Mouse (Mus musculus) effector memory CD4-positive, alpha-beta T cell, adult 5 months (primary cell): ENCODE measurements around the gene Stat2. TPM values are rescaled to one million over a fixed set of nuclear protein-coding genes. Genes with fewer than 3 reads are reported as not detected.

Source experiments
- polyA plus RNA-seq: library from polyadenylated mRNA; unstranded; fragments of 100-300 nt; shearing (Covaris generic); gene quantifications from one replicate; pipeline ENCODE4 v1.2.1, GENCODE M21; 2017

Gene Stat2
- polyA plus RNA-seq: 34.0 TPM

DNA sequence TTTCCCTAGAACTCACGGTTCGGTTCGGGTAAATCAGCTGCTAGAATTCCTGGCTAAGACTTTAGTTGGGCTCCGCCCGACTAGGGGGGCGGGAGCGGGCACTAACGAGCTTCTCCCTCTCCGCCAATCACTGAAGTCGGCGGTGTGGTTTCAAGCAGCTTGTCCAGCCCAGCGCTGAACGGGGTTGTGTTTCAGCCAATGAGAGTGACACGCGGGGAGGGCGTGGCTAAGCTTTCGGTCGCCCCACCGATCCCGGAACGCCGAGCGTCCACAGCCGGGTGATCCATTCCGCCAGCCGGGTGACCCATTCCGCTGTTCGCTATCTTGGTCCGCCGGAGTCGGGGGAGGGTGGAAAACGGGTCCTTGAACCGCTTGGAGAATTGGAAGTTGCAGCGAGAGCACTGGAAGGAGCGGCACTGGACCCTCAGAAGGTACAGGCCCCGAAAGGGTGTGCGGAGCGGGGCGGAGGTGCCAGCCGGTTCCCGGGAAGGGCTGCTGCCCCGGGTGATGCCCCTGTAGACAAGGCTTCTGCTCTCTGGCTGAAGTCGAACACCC, at the start of gene Stat2:
Gene Stat2 (plus strand): TSS at position 273 of the 555 bp plus-strand sequence.

GRCm38 (mm10) chr10:128225538-128225937, 44.8 kb upstream of the Stat2 start, which contains the start of gene Mip:
TSS of gene Mip (plus strand) at chr10:128225838.

GRCm38 (mm10) chr10:128231697-128232419, 38.5 kb upstream of the Stat2 start, which contains the start of gene Timeless:
TSS of gene Timeless (plus strand) at chr10:128232065.

GRCm38 (mm10) chr10:128253677-128254255, 16.6 kb upstream of the Stat2 start, which contains the start of gene Apon:
TSS of gene Apon (plus strand) at chr10:128254096.

GRCm38 (mm10) chr10:128268371-128268770, 2.0 kb upstream of the Stat2 start, which contains the start of gene Apof:
TSS of gene Apof (plus strand) at chr10:128268671.

GRCm38 (mm10) chr10:128298702-128299171, 28.4 kb downstream of the Stat2 start, which contains the start of gene Il23a:
TSS of gene Il23a (minus strand) at chr10:128298752.

GRCm38 (mm10) chr10:128303126-128304021, 33.0 kb downstream of the Stat2 start, which contains the start of gene Pan2:
TSS of gene Pan2 (plus strand) at chr10:128303335.

GRCm38 (mm10) chr10:128322141-128323108, 52.1 kb downstream of the Stat2 start, which contains the start of gene Cnpy2:
TSS of gene Cnpy2 (plus strand) at chr10:128322459.

DNA sequence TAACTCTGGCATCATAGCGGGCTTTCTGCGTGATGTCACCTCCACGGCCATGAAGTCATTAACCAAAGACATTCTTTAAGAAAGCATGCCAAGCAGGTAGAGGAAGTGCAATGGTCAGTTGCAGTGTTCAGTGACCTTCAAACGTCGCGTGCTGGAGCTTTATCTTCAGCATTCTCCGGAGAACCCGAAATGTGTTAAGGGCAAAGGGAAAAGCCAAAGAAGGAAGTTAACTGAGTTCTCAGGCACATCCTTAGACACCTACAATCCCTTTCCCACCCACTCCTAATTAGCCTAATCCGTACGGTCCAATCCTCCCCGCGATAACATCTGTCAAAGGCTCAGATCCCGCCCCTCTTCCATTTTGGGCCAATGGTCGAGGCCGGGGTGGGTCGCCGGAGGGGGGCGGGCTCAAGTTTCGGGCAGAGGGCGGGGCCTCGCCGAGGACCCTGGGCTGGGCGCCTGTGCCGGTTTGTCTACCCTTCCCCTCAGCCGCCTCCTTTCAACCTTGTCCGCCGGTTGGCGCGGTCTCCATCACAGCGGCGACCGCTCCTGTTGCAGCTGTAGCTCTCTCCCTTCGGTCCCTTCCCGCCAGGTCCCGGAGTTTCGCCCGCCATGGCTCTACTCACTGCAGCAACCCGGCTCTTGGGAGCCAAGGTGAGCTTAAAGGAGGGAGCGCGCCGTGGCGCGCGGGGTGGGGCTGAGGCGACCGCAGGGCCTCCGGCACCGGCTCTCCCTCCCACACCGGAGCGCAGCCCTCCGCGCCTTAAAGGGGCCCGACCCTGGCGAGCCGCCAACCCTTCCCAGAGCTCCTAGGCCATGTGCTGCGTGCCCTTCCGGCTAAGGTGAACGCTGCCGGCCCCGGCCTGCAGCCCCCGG, 67.2 kb downstream of the Stat2 start, which contains the start of gene Cs:
Gene Cs (plus strand): TSS at position 429 of the 876 bp plus-strand sequence.

Other genes with a start within 250 kb of the Stat2 start
- gene Naca, start 235.0 kb upstream of the Stat2 start, polyA plus RNA-seq: 434 TPM
- gene Ptges3, start 211.6 kb upstream of the Stat2 start, polyA plus RNA-seq: 208 TPM
- 1,081 TPM for gene Atp5b, start 187.3 kb upstream of the Stat2 start, polyA plus RNA-seq
- 57.3 TPM for gene Baz2a, start 179.0 kb upstream of the Stat2 start, polyA plus RNA-seq
- 32.3 TPM for gene Rbms2, start 90.3 kb upstream of the Stat2 start, polyA plus RNA-seq
- gene Gls2, start 76.1 kb upstream of the Stat2 start, polyA plus RNA-seq: 4.7 TPM
- gene Spryd4, start 58.8 kb upstream of the Stat2 start, polyA plus RNA-seq: 13.5 TPM
- gene Mip, start 44.7 kb upstream of the Stat2 start, polyA plus RNA-seq: not detected
- gene Timeless, start 38.5 kb upstream of the Stat2 start, polyA plus RNA-seq: 8.9 TPM
- gene Apon, start 16.5 kb upstream of the Stat2 start, polyA plus RNA-seq: not detected
- not detected for gene Apof, start 1.9 kb upstream of the Stat2 start, polyA plus RNA-seq
- not detected for gene Il23a, start 28.2 kb downstream of the Stat2 start, polyA plus RNA-seq
- 38.5 TPM for gene Pan2, start 32.8 kb downstream of the Stat2 start, polyA plus RNA-seq
- 20.3 TPM for gene Cnpy2, start 51.9 kb downstream of the Stat2 start, polyA plus RNA-seq
- gene Cs, start 67.2 kb downstream of the Stat2 start, polyA plus RNA-seq: 107 TPM
- 24.7 TPM for gene Coq10a, start 98.4 kb downstream of the Stat2 start, polyA plus RNA-seq
- gene Ankrd52, start 106.6 kb downstream of the Stat2 start, polyA plus RNA-seq: 6.6 TPM
- not detected for gene Slc39a5, start 130.7 kb downstream of the Stat2 start, polyA plus RNA-seq
- 47.4 TPM for gene Nabp2, start 140.9 kb downstream of the Stat2 start, polyA plus RNA-seq
- gene Rnf41, start 141.1 kb downstream of the Stat2 start, polyA plus RNA-seq: 24.5 TPM
- gene Smarcc2, start 188.7 kb downstream of the Stat2 start, polyA plus RNA-seq: 86.8 TPM
- gene Myl6, start 223.6 kb downstream of the Stat2 start, polyA plus RNA-seq: 1,164 TPM
- 2.0 TPM for gene Myl6b, start 228.1 kb downstream of the Stat2 start, polyA plus RNA-seq